Mouse (Mus musculus) layer of hippocampus, adult 2 months (tissue): ENCODE data around the gene Farp2. TPM values are rescaled to one million over a fixed set of nuclear protein-coding genes. Genes with fewer than 3 reads are reported as not detected.
"Not testable (repeated sequence)": the region's sequence is repeated elsewhere in the genome, so short reads cannot be mapped to it uniquely, and the experiment has no call there.

Source experiments
- DNase-seq, 2 experiments: peaks; one replicate each; pipeline ENCODE4 v3.0.0; 2022; ENCODE audit warnings: low spot score in 2 of 2
- H3K27ac ChIP-seq: fragments of 200-600 bp; 2 replicates; pipeline ENCODE4 v1.8.1; 2022
- H3K4me3 ChIP-seq: fragments of 200-600 bp; 2 replicates; pipeline ENCODE4 v1.8.1; 2022; ENCODE audit warnings: mild to moderate bottlenecking
- CTCF ChIP-seq: fragments of 200-600 bp; conservative IDR thresholded peaks from 2 replicates; pipeline ENCODE4 v1.8.1; 2022; ENCODE audit warnings: antibody characterized with exemption, mild to moderate bottlenecking, moderate library complexity
- long read RNA-seq, 2 experiments: library from polyadenylated mRNA; stranded (forward); transcript quantifications; one replicate each; pipeline ENCODE4 v2.0.0; 2021; ENCODE audit warnings: borderline mapping rate in 2 of 2
- total RNA-seq, 2 experiments: library from RNA; stranded (reverse); gene quantifications; 2 replicates each; pipeline ENCODE4 v1.2.3; 2021

The Farp2 gene
- 10 to 100 TPM; 12.0 to 12.6 TPM for total RNA-seq
- long read RNA-seq, experiment 1, partial matches to known transcripts: 0 of 4 reads
- long read RNA-seq, experiment 1, other reads (novel, unspliced or antisense): 1 of 4 reads
- long read RNA-seq, experiment 2, partial matches to known transcripts: 1 of 5 reads
- long read RNA-seq, experiment 2, other reads (novel, unspliced or antisense): 2 of 5 reads

- no peak for TF ChIP-seq CTCF
- peak within 1 kb of the TSS; percentile 83 for H3K27ac ChIP-seq
- H3K4me3 ChIP-seq: peak within 1 kb of the TSS; percentile 88
- peak; percentile 88 to 93 for DNase-seq
Measured at GRCm38 (mm10) chr1:93511585-93512350, at the start of gene Farp2. TSS of gene Farp2 (plus strand) at chr1:93512079.

GRCm38 (mm10) chr1:93465066-93465465 lies 46.8 kb upstream of the Farp2 start:
- TF ChIP-seq CTCF: no peak
- H3K4me3 ChIP-seq: no peak overlapping the region
- no peak for DNase-seq
- no peak overlapping the region for H3K27ac ChIP-seq

- Histone ChIP-seq H3K4me3 (no peak overlapping the region), H3K27ac (no peak overlapping the region)
- no peak for DNase-seq
- TF ChIP-seq CTCF: no peak
Measured at GRCm38 (mm10) chr1:93465746-93466145, 46.1 kb upstream of the Farp2 start.

DNA sequence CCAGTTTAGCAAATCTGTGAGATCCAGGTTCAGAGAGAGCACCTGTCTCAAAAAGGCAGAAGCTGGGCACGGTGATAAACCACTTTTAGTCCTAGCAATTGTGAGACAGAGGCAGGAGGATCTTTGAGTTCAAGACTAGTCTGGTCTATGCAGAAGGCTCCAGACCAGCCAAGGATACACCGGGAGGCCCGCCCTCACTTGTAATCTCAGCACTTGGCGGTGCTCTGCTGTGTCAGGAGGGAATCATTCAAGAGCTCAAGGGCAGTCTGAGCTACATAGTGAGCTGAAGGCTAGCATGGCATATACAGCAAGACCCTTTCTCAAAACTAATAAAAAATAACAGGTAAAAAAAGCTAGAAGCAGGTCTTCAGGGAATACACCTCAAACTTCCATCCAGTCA lies 43.3 kb upstream of the Farp2 start:
- no peak for DNase-seq
- Histone ChIP-seq H3K4me3 (no peak overlapping the region), H3K27ac (no peak overlapping the region)
- TF ChIP-seq CTCF: no peak

DNA sequence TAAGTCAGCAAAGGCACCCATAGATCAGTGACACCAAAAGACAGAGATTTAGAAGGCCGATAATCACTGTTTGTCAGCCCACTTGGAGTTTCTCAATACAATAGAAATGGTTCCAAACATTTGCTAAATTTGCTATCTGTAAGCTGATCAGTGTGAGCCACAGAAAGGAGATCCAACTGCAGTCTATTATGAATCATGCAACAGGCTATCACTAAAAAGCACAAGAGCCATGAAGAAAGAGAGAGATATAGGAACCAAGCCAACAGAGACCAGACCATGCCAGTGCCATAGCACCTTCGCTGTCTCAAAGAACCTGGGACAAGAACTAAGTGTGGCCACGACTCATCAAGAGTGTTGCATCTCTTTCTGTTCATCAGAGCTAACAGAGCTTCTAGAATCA lies 36.2 kb upstream of the Farp2 start:
- TF ChIP-seq CTCF: no peak
- Histone ChIP-seq H3K27ac (no peak overlapping the region), H3K4me3 (no peak overlapping the region)
- DNase-seq: no peak

DNA sequence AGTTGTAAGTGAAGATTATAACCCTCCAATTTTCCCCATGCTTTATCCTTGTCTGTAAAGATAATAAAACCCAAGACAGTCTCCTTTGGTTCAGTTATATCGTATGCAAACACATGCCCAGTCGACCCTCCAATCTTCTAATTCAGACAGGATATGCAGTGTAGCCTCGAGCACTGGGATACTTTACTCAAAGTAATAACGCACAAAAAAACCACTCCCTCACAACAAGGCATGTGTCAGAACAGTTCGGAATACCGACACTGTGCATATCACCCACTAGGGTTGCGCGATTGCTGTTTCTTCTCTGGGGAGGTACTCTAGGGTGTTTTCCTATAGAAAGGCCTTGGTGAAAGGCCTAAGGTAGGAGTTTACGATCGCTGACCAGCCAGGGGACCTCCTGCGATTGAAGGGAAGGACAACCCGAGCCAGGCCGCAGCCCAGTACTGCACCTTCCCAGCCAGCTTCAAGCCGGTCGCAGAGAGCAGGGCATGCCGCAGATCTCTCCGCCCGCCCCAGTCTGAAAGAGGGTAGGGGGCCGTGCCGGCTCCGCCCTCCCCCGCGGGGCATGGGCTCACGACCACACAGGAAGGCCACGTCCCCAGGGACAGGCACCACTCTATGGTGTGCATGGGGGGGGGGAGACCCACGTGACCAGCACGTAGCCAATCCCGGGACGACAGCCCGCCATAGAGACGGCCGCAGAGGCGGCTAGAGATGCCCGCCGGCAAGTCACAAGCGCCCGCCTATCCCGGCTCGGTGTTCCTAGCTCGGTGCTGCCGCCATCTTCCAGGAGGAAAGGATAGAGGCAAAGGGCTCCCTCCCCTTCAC lies 33.9 kb upstream of the Farp2 start:
- peak; percentile 69 for TF ChIP-seq CTCF
- peak; percentile 97 to 98 for DNase-seq
- Histone ChIP-seq H3K27ac (peak overlapping the region; percentile 99), H3K4me3 (peak overlapping the region; percentile 95)

DNA sequence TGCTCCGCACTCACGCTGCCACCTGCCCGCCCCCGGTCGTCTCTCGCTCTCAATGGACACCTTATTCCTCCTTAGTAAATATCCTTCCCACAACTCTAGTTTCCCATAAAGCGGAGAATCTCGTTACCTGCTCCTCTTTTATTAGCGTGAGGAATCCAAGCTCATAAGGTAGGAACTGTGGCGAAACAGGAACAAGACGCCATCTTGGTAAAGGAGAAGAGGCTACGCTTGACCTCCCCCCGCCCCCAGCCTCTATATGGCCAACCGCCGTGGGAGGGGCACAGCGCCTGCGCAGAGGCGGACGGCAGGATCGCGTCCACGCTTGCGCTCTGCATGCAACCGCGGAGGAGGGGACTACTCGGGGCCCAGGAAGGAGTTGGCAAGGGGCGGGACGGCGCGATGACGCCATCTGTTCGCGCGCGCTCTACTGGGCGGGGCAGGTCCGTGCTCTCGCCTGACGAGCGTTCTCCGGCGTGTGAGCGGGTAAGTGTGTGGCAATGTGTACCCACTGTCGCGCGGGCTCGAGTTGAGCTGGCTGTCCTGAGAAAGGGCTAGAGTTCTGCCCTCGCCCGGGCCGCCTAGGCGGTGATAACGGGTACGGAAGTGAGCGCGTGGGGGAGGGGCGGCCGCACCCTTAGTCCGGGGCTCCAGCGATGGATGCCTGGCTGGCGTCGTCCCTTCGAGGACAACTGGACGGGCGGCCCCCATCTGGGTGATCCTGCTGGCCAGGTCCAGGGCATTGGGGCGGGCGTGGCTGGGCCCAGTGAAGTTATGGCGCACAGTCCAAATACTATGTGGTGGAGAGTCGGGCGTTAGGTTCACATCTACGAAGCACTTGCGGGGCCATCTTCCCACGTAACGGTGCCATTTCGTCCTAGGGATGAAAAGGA lies 33.0 kb upstream of the Farp2 start, which contains the start of gene Hdlbp:
TSS of gene Hdlbp (minus strand) at position 230 of the 890 bp plus-strand sequence.
- Histone ChIP-seq H3K27ac (peak within 1 kb of the TSS; percentile 99), H3K4me3 (peak within 1 kb of the TSS; percentile 95)
- TF ChIP-seq CTCF: no peak
- DNase-seq: peak; percentile 99 to 100

DNA sequence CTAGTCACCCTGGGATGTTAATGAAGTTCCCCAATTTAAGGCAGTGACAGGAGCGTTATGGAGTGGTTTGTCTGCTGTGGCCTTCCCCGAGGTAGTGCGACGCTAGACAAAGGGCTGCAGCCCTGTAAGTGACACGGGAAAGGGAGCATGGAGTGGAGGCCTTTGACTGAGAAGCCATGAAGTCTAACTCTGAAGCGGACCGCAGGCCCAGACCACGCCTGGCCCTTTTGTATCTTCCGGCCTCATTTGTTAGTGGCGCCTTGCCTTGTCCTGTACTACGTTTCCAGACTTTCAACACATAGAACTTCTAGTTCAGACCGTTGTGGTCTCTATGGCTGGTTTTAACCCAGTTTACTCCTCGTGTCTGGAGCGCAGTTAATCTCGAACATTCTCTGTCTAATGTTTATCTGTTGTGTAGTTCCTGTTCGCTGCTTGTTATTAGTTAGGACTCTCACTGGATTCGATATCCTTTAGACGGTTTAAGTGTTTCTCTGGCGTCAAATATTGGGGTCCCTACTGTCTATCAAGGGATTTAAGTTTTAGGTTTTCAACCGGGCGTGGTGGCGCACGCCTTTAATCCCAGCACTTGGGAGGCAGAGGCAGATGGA lies 32.3 kb upstream of the Farp2 start:
- peak overlapping the region; percentile 99 for H3K27ac ChIP-seq
- no peak for TF ChIP-seq CTCF
- no peak for DNase-seq
- H3K4me3 ChIP-seq: peak overlapping the region; percentile 95

DNA sequence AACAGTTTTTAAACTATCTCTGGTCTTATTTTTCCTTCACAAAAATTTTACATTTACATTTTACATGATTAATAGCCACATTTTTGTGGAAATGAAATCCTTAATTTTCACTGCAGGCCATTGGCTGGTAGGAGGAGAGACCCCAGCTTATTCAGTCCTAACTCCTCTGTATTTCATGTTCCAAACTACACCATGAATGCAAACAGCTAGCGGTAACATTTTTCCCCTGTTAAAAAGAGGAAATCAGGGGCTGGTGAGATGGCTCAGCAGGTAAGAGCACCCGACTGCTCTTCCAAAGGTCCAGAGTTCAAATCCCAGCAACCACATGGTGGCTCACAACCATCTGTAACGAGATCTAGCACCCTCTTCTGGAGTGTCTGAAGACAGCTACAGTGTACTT lies 25.6 kb upstream of the Farp2 start:
- not testable (repeated sequence) for H3K4me3 ChIP-seq, DNase-seq, H3K27ac ChIP-seq
- TF ChIP-seq CTCF: 0 out of 2 replicates have a peak, but pooled peaks have one; percentile 4

DNA sequence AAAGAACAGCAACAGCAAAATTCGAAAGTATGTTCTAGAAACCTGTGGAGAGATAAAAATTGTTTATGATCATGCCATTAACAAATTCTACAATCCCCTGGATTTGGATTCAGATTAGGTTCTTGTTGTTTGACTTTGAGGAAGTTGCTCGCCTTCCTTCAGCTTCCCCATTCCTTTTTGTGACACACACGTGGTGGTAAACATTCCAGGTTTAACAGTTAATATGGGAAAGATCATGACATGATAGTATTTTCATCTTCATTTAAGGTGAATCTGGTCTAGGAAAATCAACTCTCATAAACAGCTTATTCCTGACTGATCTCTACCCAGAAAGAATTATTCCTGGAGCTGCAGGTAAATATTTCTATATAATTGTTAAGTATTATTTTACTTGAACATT lies 16.6 kb upstream of the Farp2 start:
- no peak for TF ChIP-seq CTCF
- DNase-seq: no peak
- H3K27ac ChIP-seq: no peak overlapping the region
- no peak overlapping the region for H3K4me3 ChIP-seq

DNA sequence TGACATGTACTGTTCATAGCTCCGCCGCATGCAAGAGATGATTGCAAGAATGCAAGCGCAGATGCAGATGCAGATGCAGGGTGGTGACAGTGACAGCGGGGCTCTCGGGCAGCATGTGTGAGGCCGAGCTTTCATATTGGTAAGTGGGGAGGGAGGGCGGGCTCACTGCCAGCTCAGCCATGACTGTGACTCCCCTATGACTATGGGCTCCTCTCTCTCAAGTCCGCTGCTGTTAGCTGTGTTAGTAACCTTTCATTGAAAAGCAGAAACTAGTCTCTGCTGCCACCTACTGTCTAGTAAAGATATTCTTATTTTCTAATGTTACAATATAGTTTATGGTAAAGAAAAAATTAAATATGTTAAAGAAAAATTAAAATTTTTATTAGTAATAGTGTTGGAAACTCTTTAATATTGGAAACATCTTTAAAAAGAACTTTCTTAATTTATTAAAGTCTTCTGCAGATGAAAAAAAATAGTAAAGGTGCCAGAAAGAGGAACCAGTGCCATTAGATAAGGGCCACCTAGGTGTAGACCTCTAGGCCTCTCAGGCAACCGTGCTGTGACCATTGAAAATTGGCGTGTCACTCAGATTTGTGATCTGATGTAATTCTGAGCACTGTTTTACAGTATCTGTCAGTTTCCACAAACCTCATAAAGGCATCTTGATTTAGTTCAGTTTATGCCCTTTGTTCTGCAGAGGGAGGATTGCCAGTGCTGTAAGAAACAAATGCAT lies 4.8 kb upstream of the Farp2 start:
- Histone ChIP-seq H3K27ac (no peak overlapping the region), H3K4me3 (no peak overlapping the region)
- TF ChIP-seq CTCF: peak; percentile 81
- peak in 1 of 2 experiments; percentile 5 for DNase-seq

GRCm38 (mm10) chr1:93508576-93508975 lies 3.3 kb upstream of the Farp2 start:
- H3K27ac ChIP-seq, H3K4me3 ChIP-seq, DNase-seq: not testable (repeated sequence)
